Mouse (Mus musculus): ENCODE results near the gene Slc37a3. TPM values are rescaled to one million over a fixed set of nuclear protein-coding genes. Genes with fewer than 3 reads are reported as not detected.
A peak's percentile ranks its signal among the peaks of the same experiment; 100 is the strongest.
"Not testable (repeated sequence)": the region's sequence is repeated elsewhere in the genome, so short reads cannot be mapped to it uniquely, and the experiment has no call there.

Slc37a3 gene
- polyA plus RNA-seq, 1 experiment = 32.7 TPM

GRCm38 (mm10) chr6:39362684-39363083 lies 14.8 kb downstream of the Slc37a3 start:
- TF ChIP-seq CTCF (IDR thresholded peaks at IDR 0.05; ENCODE audit: extremely low read depth, insufficient read depth, low read length) (no peak), POLR2A (IDR thresholded peaks at IDR 0.05; ENCODE audit: extremely low read depth, insufficient read depth, low read length) (no peak)
- no peak overlapping the region for H3K27ac ChIP-seq (ENCODE audit: insufficient read depth, low read length)
- no peak overlapping the region for H3K4me3 ChIP-seq (ENCODE audit: insufficient read depth, low read length)
- no peaks in the 10 kb centered on the region for H3K4me1 ChIP-seq (ENCODE audit: control insufficient read depth, insufficient read depth, low read length)

- not testable (repeated sequence) for H3K4me3 ChIP-seq (ENCODE audit: insufficient read depth, low read length); H3K4me1 ChIP-seq (ENCODE audit: control insufficient read depth, insufficient read depth, low read length); H3K27ac ChIP-seq (ENCODE audit: insufficient read depth, low read length)
Measured at GRCm38 (mm10) chr6:39359207-39359606, 18.3 kb downstream of the Slc37a3 start.

GRCm38 (mm10) chr6:39348946-39349345 lies 28.5 kb downstream of the Slc37a3 start:
- TF ChIP-seq POLR2A (IDR thresholded peaks at IDR 0.05; ENCODE audit: extremely low read depth, insufficient read depth, low read length) (no peak), CTCF (IDR thresholded peaks at IDR 0.05; ENCODE audit: extremely low read depth, insufficient read depth, low read length) (no peak)
- H3K4me1 ChIP-seq (ENCODE audit: control insufficient read depth, insufficient read depth, low read length) = peaks cover 3% of the 10 kb centered on the region
- no peak overlapping the region for H3K27ac ChIP-seq (ENCODE audit: insufficient read depth, low read length)
- no peak overlapping the region for H3K4me3 ChIP-seq (ENCODE audit: insufficient read depth, low read length)

GRCm38 (mm10) chr6:39347880-39348814 lies 29.3 kb downstream of the Slc37a3 start:
- H3K4me3 ChIP-seq (ENCODE audit: insufficient read depth, low read length) = no peak overlapping the region
- peaks cover 3% of the 10 kb centered on the region for H3K4me1 ChIP-seq (ENCODE audit: control insufficient read depth, insufficient read depth, low read length)
- 0 out of 2 replicates have a peak overlapping the region, but pooled peaks have one; percentile 30 for H3K27ac ChIP-seq (ENCODE audit: insufficient read depth, low read length)
- TF ChIP-seq CTCF (IDR thresholded peaks at IDR 0.05; ENCODE audit: extremely low read depth, insufficient read depth, low read length) (no peak), POLR2A (IDR thresholded peaks at IDR 0.05; ENCODE audit: extremely low read depth, insufficient read depth, low read length) (no peak)

GRCm38 (mm10) chr6:39346991-39347501 lies 30.4 kb downstream of the Slc37a3 start:
- no peak for TF ChIP-seq POLR2A (IDR thresholded peaks at IDR 0.05; ENCODE audit: extremely low read depth, insufficient read depth, low read length)
- TF ChIP-seq CTCF (IDR thresholded peaks at IDR 0.05; ENCODE audit: extremely low read depth, insufficient read depth, low read length) = no peak
- Histone ChIP-seq H3K27ac (ENCODE audit: insufficient read depth, low read length) (no peak overlapping the region), H3K4me1 (ENCODE audit: control insufficient read depth, insufficient read depth, low read length) (peaks cover 3% of the 10 kb centered on the region; the same call in 1 of the 2 replicates), H3K4me3 (ENCODE audit: insufficient read depth, low read length) (no peak overlapping the region)

GRCm38 (mm10) chr6:39345430-39345829 lies 32.0 kb downstream of the Slc37a3 start:
- TF ChIP-seq CTCF (IDR thresholded peaks at IDR 0.05; ENCODE audit: extremely low read depth, insufficient read depth, low read length) (no peak), POLR2A (IDR thresholded peaks at IDR 0.05; ENCODE audit: extremely low read depth, insufficient read depth, low read length) (no peak)
- Histone ChIP-seq H3K4me3 (ENCODE audit: insufficient read depth, low read length) (no peak overlapping the region), H3K4me1 (ENCODE audit: control insufficient read depth, insufficient read depth, low read length) (peaks cover 3% of the 10 kb centered on the region; the same call in 1 of the 2 replicates), H3K27ac (ENCODE audit: insufficient read depth, low read length) (no peak overlapping the region)

GRCm38 (mm10) chr6:39344020-39344419 lies 33.5 kb downstream of the Slc37a3 start:
- TF ChIP-seq CTCF (IDR thresholded peaks at IDR 0.05; ENCODE audit: extremely low read depth, insufficient read depth, low read length) (peak; percentile 98), POLR2A (IDR thresholded peaks at IDR 0.05; ENCODE audit: extremely low read depth, insufficient read depth, low read length) (no peak)
- no peak overlapping the region for H3K4me3 ChIP-seq (ENCODE audit: insufficient read depth, low read length)

GRCm38 (mm10) chr6:39341798-39342197 lies 35.7 kb downstream of the Slc37a3 start:
- no peak overlapping the region for H3K4me3 ChIP-seq (ENCODE audit: insufficient read depth, low read length)
- H3K27ac ChIP-seq (ENCODE audit: insufficient read depth, low read length) = no peak overlapping the region
- TF ChIP-seq CTCF (IDR thresholded peaks at IDR 0.05; ENCODE audit: extremely low read depth, insufficient read depth, low read length) = no peak
- no peak for TF ChIP-seq POLR2A (IDR thresholded peaks at IDR 0.05; ENCODE audit: extremely low read depth, insufficient read depth, low read length)
- H3K4me1 ChIP-seq (ENCODE audit: control insufficient read depth, insufficient read depth, low read length) = no peaks in the 10 kb centered on the region

More at GRCm38 (mm10) chr6:39344020-39344419, 33.5 kb downstream of the Slc37a3 start:
- H3K27ac ChIP-seq (ENCODE audit: insufficient read depth, low read length) = no peak overlapping the region
- H3K4me1 ChIP-seq (ENCODE audit: control insufficient read depth, insufficient read depth, low read length) = peaks cover 3% of the 10 kb centered on the region; the same call in 1 of the 2 replicates

GRCm38 (mm10) chr6:39338359-39338758 lies 39.1 kb downstream of the Slc37a3 start:
- Histone ChIP-seq H3K4me3 (ENCODE audit: insufficient read depth, low read length) (no peak overlapping the region), H3K4me1 (ENCODE audit: control insufficient read depth, insufficient read depth, low read length) (no peaks in the 10 kb centered on the region), H3K27ac (ENCODE audit: insufficient read depth, low read length) (no peak overlapping the region)
- TF ChIP-seq CTCF (IDR thresholded peaks at IDR 0.05; ENCODE audit: extremely low read depth, insufficient read depth, low read length) (no peak), POLR2A (IDR thresholded peaks at IDR 0.05; ENCODE audit: extremely low read depth, insufficient read depth, low read length) (no peak)

GRCm38 (mm10) chr6:39334873-39335272 lies 42.6 kb downstream of the Slc37a3 start:
- no peaks in the 10 kb centered on the region for H3K4me1 ChIP-seq (ENCODE audit: control insufficient read depth, insufficient read depth, low read length)
- TF ChIP-seq CTCF (IDR thresholded peaks at IDR 0.05; ENCODE audit: extremely low read depth, insufficient read depth, low read length) (no peak), POLR2A (IDR thresholded peaks at IDR 0.05; ENCODE audit: extremely low read depth, insufficient read depth, low read length) (no peak)
- no peak overlapping the region for H3K27ac ChIP-seq (ENCODE audit: insufficient read depth, low read length)
- H3K4me3 ChIP-seq (ENCODE audit: insufficient read depth, low read length) = no peak overlapping the region
